Mouse (Mus musculus) left cerebral cortex, adult 2 months (tissue): ENCODE results near the gene Usp34. TPM values are rescaled to one million over a fixed set of nuclear protein-coding genes. Genes with fewer than 3 reads are reported as not detected.
"Not testable (repeated sequence)": the region's sequence is repeated elsewhere in the genome, so short reads cannot be mapped to it uniquely, and the experiment has no call there.

Source experiments
- DNase-seq, 2 experiments: peaks; one replicate each; pipeline ENCODE4 v3.0.0; 2021 to 2022; ENCODE audit warnings: low spot score in 2 of 2, mixed read lengths in 1 of 2; ENCODE audit errors: extremely low spot score in 1 of 2
- H3K27ac ChIP-seq: fragments of 200-600 bp; 2 replicates; pipeline ENCODE4 v1.8.1; 2022
- H3K4me3 ChIP-seq: fragments of 200-600 bp; 2 replicates; pipeline ENCODE4 v1.8.1; 2022
- CTCF ChIP-seq: fragments of 200-600 bp; IDR thresholded peaks from 2 replicates; pipeline ENCODE4 v1.8.1; 2022; ENCODE audit warnings: antibody characterized with exemption, mild to moderate bottlenecking, moderate library complexity
- intact Hi-C: fragments of 180-260 bp; cut with DNase I; formaldehyde crosslinking; loops from one replicate; pipeline ENCODE4 v1.15.1; 2025
- long read RNA-seq, 2 experiments: library from polyadenylated mRNA; stranded (forward); transcript quantifications; one replicate each; pipeline ENCODE4 v2.0.0; 2021; ENCODE audit warnings: borderline mapping rate in 2 of 2
- total RNA-seq, 2 experiments: library from RNA; stranded (reverse); gene quantifications; 2 replicates each; pipeline ENCODE4 v1.2.3; 2021

Usp34 gene
- total RNA-seq: 100 to 1,000 TPM in 1 of 2 experiments, 10 to 100 TPM in 1; 98.6 to 102 TPM
- long read RNA-seq, experiment 1, partial matches to known transcripts: 17 of 21 reads
- long read RNA-seq, experiment 1, other reads (novel, unspliced or antisense): 4 of 21 reads
- long read RNA-seq, experiment 2, partial matches to known transcripts: 8 of 12 reads
- long read RNA-seq, experiment 2, other reads (novel, unspliced or antisense): 4 of 12 reads

GRCm38 (mm10) chr11:23306764-23307565 is at the start of gene Usp34:
Gene Usp34, plus strand, starts transcription at chr11:23306895.
- no peak for TF ChIP-seq CTCF
- intact Hi-C loops: loop anchor here (1.0 to 5.0 kb wide), 2 partner anchors 50 to 325 kb away; partner anchors contain the start of gene 0610010F05Rik

GRCm38 (mm10) chr11:23259073-23259472 is 47.6 kb upstream of the Usp34 start:
- intact Hi-C loops: loop anchor here (5.0 kb wide), 2 partner anchors 112 to 627 kb away; no protein-coding TSS in a partner anchor
- no peak for TF ChIP-seq CTCF
- DNase-seq: no peak
- Histone ChIP-seq H3K4me3 (no peak overlapping the region), H3K27ac (no peak overlapping the region)

More at GRCm38 (mm10) chr11:23306764-23307565, at the start of gene Usp34:
- H3K27ac ChIP-seq: peak within 1 kb of the TSS; percentile 99
- peak within 1 kb of the TSS; percentile 92 for H3K4me3 ChIP-seq
- DNase-seq: peak; percentile 45 to 66

- Histone ChIP-seq H3K27ac (no peak overlapping the region), H3K4me3 (no peak overlapping the region)
- intact Hi-C loops: loop anchor here (5.0 kb wide), 2 partner anchors 112 to 627 kb away; no protein-coding TSS in a partner anchor
- DNase-seq: no peak
- no peak for TF ChIP-seq CTCF
Observed at GRCm38 (mm10) chr11:23259481-23259880, 47.2 kb upstream of the Usp34 start.

- H3K4me3 ChIP-seq: no peak overlapping the region
- intact Hi-C loops: no loop called here
- H3K27ac ChIP-seq: no peak overlapping the region
- TF ChIP-seq CTCF: no peak
- no peak for DNase-seq
Observed at GRCm38 (mm10) chr11:23260186-23260585, 46.5 kb upstream of the Usp34 start.

GRCm38 (mm10) chr11:23261490-23261889 is 45.2 kb upstream of the Usp34 start:
- Histone ChIP-seq H3K4me3 (no peak overlapping the region), H3K27ac (no peak overlapping the region)
- intact Hi-C loops: no loop called here
- peak; percentile 26 for TF ChIP-seq CTCF
- DNase-seq: no peak

- no peak overlapping the region for H3K4me3 ChIP-seq
- intact Hi-C loops: no loop called here
- no peak for DNase-seq
- no peak overlapping the region for H3K27ac ChIP-seq
- TF ChIP-seq CTCF: no peak
Observed at GRCm38 (mm10) chr11:23264949-23265348, 41.7 kb upstream of the Usp34 start.

- H3K4me3 ChIP-seq: no peak overlapping the region
- intact Hi-C loops: loop anchor here (1.0 to 5.0 kb wide), 4 partner anchors 123 to 640 kb away; partner anchors contain the start of gene Fam161a
- H3K27ac ChIP-seq: no peak overlapping the region
- no peak for DNase-seq
- TF ChIP-seq CTCF: peak; percentile 71
Observed at GRCm38 (mm10) chr11:23271770-23272724, 34.6 kb upstream of the Usp34 start.

- no peak for TF ChIP-seq CTCF
- no peak overlapping the region for H3K4me3 ChIP-seq
- intact Hi-C loops: no loop called here
- DNase-seq: no peak
- no peak overlapping the region for H3K27ac ChIP-seq
Observed at GRCm38 (mm10) chr11:23275780-23276179, 30.9 kb upstream of the Usp34 start.

- Histone ChIP-seq H3K4me3 (no peak overlapping the region), H3K27ac (no peak overlapping the region)
- intact Hi-C loops: no loop called here
- no peak for DNase-seq
- no peak for TF ChIP-seq CTCF
Observed at GRCm38 (mm10) chr11:23284469-23284868, 22.2 kb upstream of the Usp34 start.

- intact Hi-C loops, H3K4me3 ChIP-seq, H3K27ac ChIP-seq, DNase-seq: not testable (repeated sequence)
Observed at GRCm38 (mm10) chr11:23288866-23289265, 17.8 kb upstream of the Usp34 start.

- intact Hi-C loops: no loop called here
- H3K4me3 ChIP-seq: no peak overlapping the region
- no peak for TF ChIP-seq CTCF
- no peak for DNase-seq
- H3K27ac ChIP-seq: no peak overlapping the region
Observed at GRCm38 (mm10) chr11:23297379-23297778, 9.3 kb upstream of the Usp34 start.
